Mouse (Mus musculus): ENCODE measurements around the gene Pard6b. TPM values are rescaled to one million over a fixed set of nuclear protein-coding genes. Genes with fewer than 3 reads are reported as not detected.

Gene Pard6b
- polyA plus RNA-seq, 1 experiment from 2014 or later = 2.3 TPM

DNA sequence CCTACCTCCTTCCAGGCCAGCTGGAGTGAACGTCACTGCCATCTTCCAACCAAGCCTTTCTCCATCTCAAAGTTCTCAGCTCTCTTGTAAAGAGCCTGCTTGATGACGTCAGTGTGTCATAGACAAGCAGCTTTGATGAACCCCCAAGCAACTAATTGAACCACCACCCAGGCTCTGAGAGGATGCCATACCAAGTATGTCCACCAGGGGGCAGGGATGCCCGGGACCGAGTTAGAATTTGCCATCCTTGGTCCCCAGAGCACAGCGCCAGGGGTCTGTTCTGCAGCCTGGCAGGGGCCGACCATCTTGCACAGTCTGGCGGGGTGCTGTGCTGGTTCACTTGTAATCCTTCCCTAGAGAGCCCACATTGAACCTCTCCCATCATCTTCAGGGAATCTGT, 31.1 kb downstream of the Pard6b start:
- ATAC-seq (peak; percentile 37), DNase-seq (peak; percentile 79)
- no peak overlapping the region for H3K27ac ChIP-seq (ENCODE audit: low read depth)
- H3K4me2 ChIP-seq (ENCODE audit: low read depth, low read length) = no peak overlapping the region
- no peaks in the 10 kb centered on the region for H3K4me1 ChIP-seq (ENCODE audit: insufficient read depth)
- WGBS (ENCODE audit: insufficient replicate concordance) = 9% methylated on average over 7 of the region's 7 CpGs
- no peaks in the 10 kb centered on the region for H3K36me3 ChIP-seq (replicated peaks; ENCODE audit: insufficient read depth, low read length)
- H3K9ac ChIP-seq (replicated peaks) = no peak overlapping the region
- no peaks in the 10 kb centered on the region for H3K27me3 ChIP-seq (ENCODE audit: insufficient read depth, low read length)
- no peaks in the 10 kb centered on the region for H3K9me3 ChIP-seq (ENCODE audit: low read length)
- peak; percentile 94 for TF ChIP-seq CTCF (IDR thresholded peaks at IDR 0.05; ENCODE audit: low read depth)
- TF ChIP-seq EP300 (IDR thresholded peaks at IDR 0.05; ENCODE audit: low read depth) = no peak
- no peak overlapping the region for H3K4me3 ChIP-seq (ENCODE audit: low read depth, low read length)

GRCm38 (mm10) chr2:168113263-168113662, 32.5 kb downstream of the Pard6b start:
- no peak overlapping the region for H3K9ac ChIP-seq (replicated peaks)
- no peaks in the 10 kb centered on the region for H3K36me3 ChIP-seq (replicated peaks; ENCODE audit: insufficient read depth, low read length)
- no peaks in the 10 kb centered on the region; the same call in 1 of the 2 replicates for H3K4me1 ChIP-seq (ENCODE audit: insufficient read depth)
- no peaks in the 10 kb centered on the region for H3K27me3 ChIP-seq (ENCODE audit: insufficient read depth, low read length)
- DNase-seq = no peak
- no peaks in the 10 kb centered on the region for H3K9me3 ChIP-seq (ENCODE audit: low read length)
- WGBS (ENCODE audit: insufficient replicate concordance) = 80% methylated on average over 9 of the region's 9 CpGs
- ATAC-seq = no peak
- no peak overlapping the region for H3K4me3 ChIP-seq (ENCODE audit: low read depth, low read length)
- H3K27ac ChIP-seq (ENCODE audit: low read depth) = no peak overlapping the region
- TF ChIP-seq CTCF (IDR thresholded peaks at IDR 0.05; ENCODE audit: low read depth) = no peak
- no peak for TF ChIP-seq EP300 (IDR thresholded peaks at IDR 0.05; ENCODE audit: low read depth)
- H3K4me2 ChIP-seq (ENCODE audit: low read depth, low read length) = no peak overlapping the region

GRCm38 (mm10) chr2:168113692-168114091, 32.9 kb downstream of the Pard6b start:
- Histone ChIP-seq H3K27me3 (ENCODE audit: insufficient read depth, low read length) (no peaks in the 10 kb centered on the region), H3K4me2 (ENCODE audit: low read depth, low read length) (no peak overlapping the region), H3K9me3 (ENCODE audit: low read length) (no peaks in the 10 kb centered on the region), H3K4me1 (ENCODE audit: insufficient read depth) (no peaks in the 10 kb centered on the region; the same call in 1 of the 2 replicates), H3K9ac (replicated peaks) (no peak overlapping the region), H3K4me3 (ENCODE audit: low read depth, low read length) (no peak overlapping the region), H3K27ac (ENCODE audit: low read depth) (no peak overlapping the region), H3K36me3 (replicated peaks; ENCODE audit: insufficient read depth, low read length) (no peaks in the 10 kb centered on the region)
- WGBS (ENCODE audit: insufficient replicate concordance) = 37% methylated on average over 5 of the region's 5 CpGs
- DNase-seq (no peak), ATAC-seq (no peak)
- TF ChIP-seq EP300 (IDR thresholded peaks at IDR 0.05; ENCODE audit: low read depth) = no peak
- TF ChIP-seq CTCF (IDR thresholded peaks at IDR 0.05; ENCODE audit: low read depth) = no peak

DNA sequence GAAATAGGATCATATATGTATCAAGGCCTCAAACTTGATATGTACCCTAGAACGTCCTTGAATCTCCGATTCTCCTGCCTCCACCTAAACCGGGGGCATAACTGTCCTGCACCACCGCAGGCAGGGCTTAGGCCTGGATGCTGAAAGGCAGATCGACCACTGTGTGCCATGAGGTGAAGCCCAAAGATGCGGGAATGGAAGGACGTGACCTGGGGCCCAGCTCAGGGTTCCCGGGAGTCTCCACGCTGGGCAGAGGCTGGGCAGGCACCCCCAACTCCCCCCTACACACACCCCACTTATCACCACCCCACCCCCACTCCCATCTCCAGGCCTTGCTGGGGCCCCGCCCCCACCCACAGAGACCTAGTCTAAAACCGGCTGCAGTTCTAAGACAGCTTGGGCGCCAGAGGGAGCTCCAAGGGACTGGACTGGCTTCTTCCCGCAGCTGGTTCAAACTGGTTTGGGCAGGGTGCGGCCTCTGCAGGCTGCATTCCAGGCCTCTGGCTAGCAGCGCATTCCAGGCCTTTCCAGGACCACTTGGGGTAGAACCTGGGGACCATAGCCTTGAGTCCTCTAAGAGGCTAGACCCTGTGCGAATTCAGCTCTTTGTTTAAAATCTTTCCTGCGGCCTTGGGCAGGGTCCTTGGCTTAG, 34.0 kb downstream of the Pard6b start:
- no peaks in the 10 kb centered on the region for H3K36me3 ChIP-seq (replicated peaks; ENCODE audit: insufficient read depth, low read length)
- H3K9me3 ChIP-seq (ENCODE audit: low read length) = no peaks in the 10 kb centered on the region
- TF ChIP-seq CTCF (IDR thresholded peaks at IDR 0.05; ENCODE audit: low read depth) (peak; percentile 61), EP300 (IDR thresholded peaks at IDR 0.05; ENCODE audit: low read depth) (no peak)
- H3K4me3 ChIP-seq (ENCODE audit: low read depth, low read length) = no peak overlapping the region
- no peaks in the 10 kb centered on the region for H3K27me3 ChIP-seq (ENCODE audit: insufficient read depth, low read length)
- ATAC-seq (peak; percentile 54; the same call in 1 of the 2 replicates), DNase-seq (peak; percentile 74)
- WGBS (ENCODE audit: insufficient replicate concordance) = 38% methylated on average over 17 of the region's 17 CpGs
- H3K9ac ChIP-seq (replicated peaks) = no peak overlapping the region
- H3K4me1 ChIP-seq (ENCODE audit: insufficient read depth) = no peaks in the 10 kb centered on the region; the same call in 1 of the 2 replicates
- no peak overlapping the region for H3K27ac ChIP-seq (ENCODE audit: low read depth)
- H3K4me2 ChIP-seq (ENCODE audit: low read depth, low read length) = no peak overlapping the region

DNA sequence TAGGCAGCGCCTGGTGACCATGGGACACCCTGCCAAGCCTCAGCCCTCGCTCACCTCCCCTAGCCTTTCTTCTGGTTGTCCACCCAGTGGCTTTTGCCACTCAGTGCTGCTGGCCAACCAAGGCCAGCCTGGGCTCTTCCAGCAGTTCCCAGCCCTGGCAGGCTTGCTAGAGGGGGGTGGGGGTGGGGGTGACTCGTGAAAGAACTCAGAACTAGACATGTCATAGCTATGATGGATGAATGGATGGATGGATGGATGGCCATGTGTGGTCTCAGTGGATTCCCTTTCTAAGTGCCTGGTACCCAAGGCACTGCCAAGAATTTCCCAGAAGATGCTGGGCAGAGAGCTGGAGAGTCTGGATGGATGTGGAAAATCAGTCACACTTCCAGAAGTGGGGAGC, 35.0 kb downstream of the Pard6b start:
- 82% methylated on average over 3 of the region's 3 CpGs for WGBS (ENCODE audit: insufficient replicate concordance)
- no peak overlapping the region for H3K4me2 ChIP-seq (ENCODE audit: low read depth, low read length)
- ATAC-seq (no peak), DNase-seq (no peak)
- no peaks in the 10 kb centered on the region for H3K9me3 ChIP-seq (ENCODE audit: low read length)
- TF ChIP-seq EP300 (IDR thresholded peaks at IDR 0.05; ENCODE audit: low read depth) (no peak), CTCF (IDR thresholded peaks at IDR 0.05; ENCODE audit: low read depth) (no peak)
- no peaks in the 10 kb centered on the region for H3K27me3 ChIP-seq (ENCODE audit: insufficient read depth, low read length)
- H3K4me3 ChIP-seq (ENCODE audit: low read depth, low read length) = no peak overlapping the region
- no peaks in the 10 kb centered on the region; the same call in 1 of the 2 replicates for H3K4me1 ChIP-seq (ENCODE audit: insufficient read depth)
- no peak overlapping the region for H3K27ac ChIP-seq (ENCODE audit: low read depth)
- H3K9ac ChIP-seq (replicated peaks) = no peak overlapping the region
- H3K36me3 ChIP-seq (replicated peaks; ENCODE audit: insufficient read depth, low read length) = no peaks in the 10 kb centered on the region

DNA sequence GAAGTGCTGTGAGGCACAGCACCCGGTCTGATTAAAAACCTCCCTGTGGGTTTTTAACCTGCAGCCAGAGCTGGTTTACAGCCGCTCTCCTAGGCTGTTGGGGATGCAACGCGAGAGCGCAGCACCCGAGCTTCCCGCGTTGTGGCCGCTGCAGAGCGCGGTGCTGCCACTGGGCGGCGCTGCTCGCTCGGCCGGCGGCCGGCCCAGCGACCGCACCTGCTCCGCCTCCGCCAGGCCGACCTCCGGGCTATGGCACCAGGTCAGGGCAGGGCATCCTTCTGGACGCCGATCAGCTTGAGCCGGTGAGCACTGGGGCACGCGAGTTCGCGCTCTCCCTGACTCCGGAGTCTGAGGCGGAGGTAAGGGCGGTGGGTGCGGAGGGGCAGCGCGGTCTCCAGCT, 36.3 kb downstream of the Pard6b start:
- peak; percentile 76 for ATAC-seq
- DNase-seq = peak; percentile 79
- 3% methylated on average over 34 of the region's 37 CpGs for WGBS (ENCODE audit: insufficient replicate concordance)

More for the DNA sequence above, 36.3 kb downstream of the Pard6b start:
- TF ChIP-seq CTCF (IDR thresholded peaks at IDR 0.05; ENCODE audit: low read depth) (peak; percentile 78), EP300 (IDR thresholded peaks at IDR 0.05; ENCODE audit: low read depth) (no peak)
- Histone ChIP-seq H3K4me2 (ENCODE audit: low read depth, low read length) (peak overlapping the region; percentile 78), H3K4me3 (ENCODE audit: low read depth, low read length) (peak overlapping the region; percentile 47), H3K27me3 (ENCODE audit: insufficient read depth, low read length) (no peaks in the 10 kb centered on the region), H3K4me1 (ENCODE audit: insufficient read depth) (no peaks in the 10 kb centered on the region; the same call in 1 of the 2 replicates), H3K27ac (ENCODE audit: low read depth) (no peak overlapping the region), H3K36me3 (replicated peaks; ENCODE audit: insufficient read depth, low read length) (no peaks in the 10 kb centered on the region), H3K9me3 (ENCODE audit: low read length) (peaks cover 2% of the 10 kb centered on the region; the same call in 1 of the 2 replicates), H3K9ac (replicated peaks) (peak overlapping the region; percentile 46; the same call in 1 of the 2 replicates)
